Mouse (Mus musculus) thymus, adult 2 months (tissue): ENCODE data around the gene Crybg1. TPM values are rescaled to one million over a fixed set of nuclear protein-coding genes. Genes with fewer than 3 reads are reported as not detected.
A peak's percentile ranks its signal among the peaks of the same experiment; 100 is the strongest.

Experiments
- DNase-seq: peaks from one replicate; pipeline ENCODE4 v3.0.0; 2021
- H3K27ac ChIP-seq: fragments of 200-500 bp; 2 replicates; pipeline ENCODE4 v1.5.1; 2012; ENCODE audit warnings: low read length, control low read depth; ENCODE audit not compliant: control insufficient read depth, insufficient read depth
- H3K27me3 ChIP-seq: fragments of 200-500 bp; 2 replicates; pipeline ENCODE4 v1.6.1; 2012; ENCODE audit warnings: mild to moderate bottlenecking, low read length, moderate library complexity, mixed read lengths; ENCODE audit not compliant: control insufficient read depth, insufficient read depth
- H3K36me3 ChIP-seq: fragments of 200-500 bp; 2 replicates; pipeline ENCODE4 v1.6.1; 2012; ENCODE audit warnings: mild to moderate bottlenecking, low read length, moderate library complexity; ENCODE audit not compliant: control insufficient read depth, insufficient read depth
- H3K4me1 ChIP-seq: fragments of 200-500 bp; replicated peaks from 2 replicates; pipeline ENCODE4 v1.6.1; 2012; ENCODE audit warnings: low read length; ENCODE audit not compliant: control insufficient read depth, insufficient read depth
- H3K4me3 ChIP-seq: fragments of 200-500 bp; 2 replicates; pipeline ENCODE4 v1.5.1; 2012; ENCODE audit warnings: mild to moderate bottlenecking, low read length, control low read depth, moderate library complexity; ENCODE audit not compliant: control insufficient read depth, insufficient read depth
- CTCF ChIP-seq: fragments of 200-500 bp; IDR thresholded peaks from 2 replicates; pipeline ENCODE4 v1.5.1; 2012; ENCODE audit warnings: mild to moderate bottlenecking, control low read depth, low read length, moderate library complexity, borderline replicate concordance; ENCODE audit not compliant: control insufficient read depth, poor library complexity, insufficient read depth; ENCODE audit errors: extremely low read depth
- POLR2A ChIP-seq: fragments of 200-500 bp; IDR thresholded peaks from 2 replicates; pipeline ENCODE4 v1.6.1; 2012; ENCODE audit warnings: mild to moderate bottlenecking, low read length, control low read depth, moderate library complexity; ENCODE audit not compliant: control insufficient read depth, poor library complexity, insufficient read depth; ENCODE audit errors: extremely low read depth
- WGBS: fragments of 180-500 bp; shearing (Covaris S2); methylation state at CpG from one replicate; pipeline ENCODE4 v1.1.7; 2018; 5-methylcytosine and 5-hydroxymethylcytosine counted together
- polyA plus RNA-seq: library from polyadenylated mRNA; depleted of rRNA; stranded (reverse); fragments of >200 nt; gene quantifications from 2 replicates; pipeline ENCODE4 v1.2.3, GENCODE M21; 2012

Gene Crybg1
- polyA plus RNA-seq, 1 experiment, result 6.9 TPM

DNA sequence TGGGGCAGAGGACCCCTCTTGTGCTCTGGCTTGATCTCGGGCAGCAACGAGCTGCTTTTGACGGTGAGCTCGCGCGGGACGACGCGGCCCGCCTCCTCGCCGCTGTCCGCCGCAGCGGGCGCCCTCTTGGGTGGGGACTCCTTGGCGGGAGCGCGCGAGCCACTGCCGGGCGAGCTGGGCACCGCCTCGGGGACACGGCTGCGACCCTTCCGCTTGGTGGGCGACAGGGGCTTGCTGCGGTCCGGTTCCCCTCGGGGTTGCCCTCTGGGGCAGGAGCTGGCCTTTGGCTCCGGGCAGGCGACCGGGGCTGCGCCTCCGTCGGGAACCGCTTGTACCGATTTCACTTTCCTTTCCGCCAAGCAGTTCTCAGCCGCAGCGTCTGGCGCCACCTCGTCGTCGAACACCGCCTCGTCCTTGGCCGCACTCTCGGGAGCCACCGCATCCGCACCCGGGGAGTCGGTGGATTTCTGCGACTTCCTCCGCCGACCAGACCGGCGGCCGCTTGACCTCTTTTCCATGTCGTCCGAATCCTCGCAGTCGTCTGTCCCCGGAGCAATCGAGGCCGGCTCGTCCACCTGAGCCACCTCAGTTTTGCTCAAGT lies 145.0 kb downstream of the Crybg1 start:
- WGBS, result under 1% methylated on average over 68 of the region's 68 CpGs
- Histone ChIP-seq H3K27me3 (peaks cover 17% of the 10 kb centered on the region; the same call in 1 of the 2 replicates), H3K27ac (no peak overlapping the region), H3K36me3 (no peaks in the 10 kb centered on the region), H3K4me1 (peaks cover 16% of the 10 kb centered on the region; the same call in 1 of the 2 replicates), H3K4me3 (peak overlapping the region; percentile 89)
- peak; percentile 68 for DNase-seq
- peak; percentile 8; the same call in 1 of the 2 replicates for TF ChIP-seq CTCF
- no peak for TF ChIP-seq POLR2A

DNA sequence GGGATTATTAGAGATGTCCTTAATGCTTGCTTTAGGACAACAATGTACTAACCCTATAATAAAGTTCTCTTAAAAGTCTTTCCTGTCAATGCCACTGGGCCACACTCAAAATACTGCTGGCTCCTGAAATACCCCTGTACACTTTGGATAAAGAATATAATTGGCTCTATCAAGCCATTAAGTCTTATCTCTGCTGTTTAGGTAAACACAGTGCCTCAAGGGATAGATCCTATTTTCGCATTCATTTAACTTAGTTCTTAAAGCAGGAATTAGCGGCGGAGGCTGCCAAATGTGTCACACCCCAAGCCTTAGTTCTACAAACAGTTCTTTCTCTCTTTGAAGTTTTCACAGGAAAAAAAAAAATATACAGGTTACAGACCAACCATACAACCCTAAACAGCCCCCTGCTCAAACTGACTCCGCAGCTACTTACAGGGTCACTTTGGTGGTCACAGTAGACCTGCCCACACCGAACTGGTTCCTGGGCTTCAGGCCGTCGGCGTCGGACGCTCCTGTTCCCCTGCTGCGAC lies 145.6 kb downstream of the Crybg1 start:
- peaks cover 19% of the 10 kb centered on the region; the same call in 1 of the 2 replicates for H3K4me1 ChIP-seq
- WGBS, result 4% methylated on average over 11 of the region's 11 CpGs
- H3K27ac ChIP-seq, result no peak overlapping the region
- TF ChIP-seq CTCF (no peak), POLR2A (no peak)
- H3K27me3 ChIP-seq, result peaks cover 17% of the 10 kb centered on the region; the same call in 1 of the 2 replicates
- H3K4me3 ChIP-seq, result peak overlapping the region; percentile 89
- no peak for DNase-seq
- no peaks in the 10 kb centered on the region for H3K36me3 ChIP-seq

DNA sequence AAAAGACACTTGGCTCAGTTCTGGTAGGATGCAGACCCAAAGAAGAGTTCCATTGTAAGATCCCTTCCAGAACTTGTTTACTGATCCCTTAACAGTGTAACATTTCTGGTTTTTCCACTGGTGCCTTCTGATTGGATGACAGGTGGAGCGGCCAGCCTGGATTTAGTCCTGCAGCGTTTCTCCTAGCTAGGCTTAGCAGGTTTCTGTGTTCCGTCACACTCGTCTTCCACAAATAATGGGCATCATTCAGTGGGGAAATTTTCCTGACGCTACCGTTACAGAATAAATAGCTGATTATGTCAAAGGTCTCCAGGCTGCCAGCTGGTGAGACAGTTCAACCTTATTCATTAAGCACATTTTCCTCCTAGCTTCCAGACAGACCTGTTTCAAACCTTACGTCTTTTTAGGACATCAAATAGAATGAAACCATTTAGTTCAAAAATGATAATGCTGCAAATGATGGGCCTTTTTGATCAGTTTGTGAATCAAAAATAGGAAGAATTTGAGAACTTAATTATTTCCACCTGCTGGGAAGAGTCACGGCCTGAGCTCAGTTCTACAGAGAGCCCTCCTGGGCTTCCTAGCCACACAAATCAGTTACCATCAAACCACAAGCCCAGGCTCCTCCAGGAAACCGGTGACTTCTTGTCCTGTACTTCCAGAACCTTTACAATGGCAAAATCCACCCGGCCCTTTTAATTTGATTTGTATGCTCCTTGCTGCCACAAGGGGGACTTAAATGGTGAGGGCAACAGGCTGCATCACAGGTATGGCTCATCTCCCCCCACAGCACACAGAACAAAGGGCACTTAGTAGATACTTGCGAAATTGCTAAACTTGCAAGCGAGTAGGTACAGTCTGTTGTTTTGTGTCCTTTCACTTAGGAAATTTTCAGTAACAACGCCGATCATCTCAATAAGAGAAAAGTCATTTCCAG lies 146.4 kb downstream of the Crybg1 start:
- Histone ChIP-seq H3K27ac (no peak overlapping the region), H3K27me3 (peaks cover 17% of the 10 kb centered on the region; the same call in 1 of the 2 replicates), H3K36me3 (no peaks in the 10 kb centered on the region), H3K4me3 (no peak overlapping the region), H3K4me1 (peaks cover 25% of the 10 kb centered on the region)
- peak; percentile 33 for DNase-seq
- TF ChIP-seq POLR2A, result no peak
- no peak for TF ChIP-seq CTCF
- 49% methylated on average over 14 of the region's 14 CpGs for WGBS

DNA sequence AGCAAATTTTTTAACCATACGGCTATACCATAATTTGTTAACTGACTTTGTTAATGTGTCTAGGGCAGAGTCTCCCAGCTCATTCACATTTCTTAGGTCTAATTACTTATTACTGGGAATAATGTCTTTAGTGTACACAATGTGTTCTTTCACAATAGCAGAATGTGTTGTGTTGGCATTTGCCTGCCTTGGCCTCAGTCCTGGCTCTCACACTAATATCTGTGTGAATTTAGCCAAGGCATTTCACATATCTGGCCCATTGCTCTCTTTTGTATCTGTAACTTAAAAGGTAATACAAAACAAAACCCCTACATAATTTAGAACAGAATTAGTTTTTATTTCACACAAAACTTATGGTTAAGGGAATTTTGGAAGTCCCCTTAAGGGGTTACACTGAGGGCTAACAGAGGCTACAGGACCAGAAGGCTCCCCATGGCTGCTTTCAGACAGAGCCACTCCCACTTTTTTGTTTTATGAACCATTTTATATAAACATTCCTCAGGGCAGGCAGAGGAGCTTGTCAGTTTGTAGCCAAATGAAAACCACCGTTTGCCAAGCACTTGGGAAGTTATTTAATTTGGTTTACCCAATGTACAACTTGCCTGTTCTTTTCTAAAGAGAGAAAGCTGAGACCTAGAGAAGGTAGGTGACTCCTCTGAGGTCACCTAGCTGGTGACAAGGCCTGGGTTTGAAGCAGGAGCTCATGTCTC lies 148.3 kb downstream of the Crybg1 start:
- H3K27me3 ChIP-seq, result peaks cover 17% of the 10 kb centered on the region; the same call in 1 of the 2 replicates

DNA sequence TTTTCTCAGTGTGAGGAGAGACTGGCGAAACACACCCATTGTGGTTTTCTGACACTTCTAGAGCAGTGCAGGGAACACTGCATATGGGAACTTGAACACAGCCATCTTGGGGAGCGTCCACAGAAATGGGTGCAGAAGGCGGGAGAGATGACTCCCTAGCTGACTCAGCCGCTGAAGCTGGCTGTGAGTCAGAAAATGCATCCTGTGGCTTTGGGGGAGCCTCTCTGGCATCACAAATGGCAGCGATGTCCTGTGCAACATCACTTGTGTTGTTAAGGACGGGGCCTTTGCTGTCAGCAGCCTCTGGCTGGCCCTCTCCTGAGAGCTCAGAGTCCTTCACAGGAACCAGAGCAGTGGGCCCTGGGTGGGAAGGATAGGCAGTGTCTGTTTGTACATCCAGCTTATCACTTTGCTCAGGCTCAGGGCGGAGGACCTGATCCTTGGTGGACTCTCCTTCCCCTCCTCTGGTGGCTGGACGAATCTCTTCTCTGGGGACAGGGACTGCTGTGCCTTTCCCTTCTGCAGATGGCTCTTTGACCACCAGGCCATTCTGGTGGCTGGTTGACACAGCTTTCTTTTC lies 150.1 kb downstream of the Crybg1 start:
- no peak overlapping the region for H3K4me3 ChIP-seq
- DNase-seq, result no peak
- H3K27ac ChIP-seq, result no peak overlapping the region
- H3K36me3 ChIP-seq, result no peaks in the 10 kb centered on the region
- H3K27me3 ChIP-seq, result peaks cover 5% of the 10 kb centered on the region; the same call in 1 of the 2 replicates
- TF ChIP-seq POLR2A (no peak), CTCF (no peak)
- WGBS, result 89% methylated on average over 8 of the region's 8 CpGs
- peaks cover 24% of the 10 kb centered on the region for H3K4me1 ChIP-seq

More for the DNA sequence above, 148.3 kb downstream of the Crybg1 start:
- H3K27ac ChIP-seq, result no peak overlapping the region
- peaks cover 31% of the 10 kb centered on the region for H3K4me1 ChIP-seq
- TF ChIP-seq CTCF (no peak), POLR2A (no peak)
- H3K36me3 ChIP-seq, result no peaks in the 10 kb centered on the region
- H3K4me3 ChIP-seq, result no peak overlapping the region
- WGBS, result 87% methylated on average over 2 of the region's 2 CpGs
- no peak for DNase-seq
